Mouse (Mus musculus) kidney, postnatal 0 days (tissue): ENCODE data around the gene Dnah17. TPM values are rescaled to one million over a fixed set of nuclear protein-coding genes. Genes with fewer than 3 reads are reported as not detected.

Source experiments
- ATAC-seq: fragments of 200-750 bp; cut with Nextera tagmentation; replicated peaks from 2 replicates; pipeline ENCODE4 v1.8.0; 2017; ENCODE audit warnings: low read depth, moderate number of reproducible peaks, moderate TSS enrichment, moderate library complexity; ENCODE audit not compliant: low FRiP score
- DNase-seq: peaks from one replicate; pipeline ENCODE4 v3.0.0-alpha.2; 2016; ENCODE audit warnings: low spot score
- H3K27ac ChIP-seq: fragments of 300-500 bp; sonication (generic); 2 replicates; pipeline ENCODE4 v1.5.1; 2014; ENCODE audit warnings: mild to moderate bottlenecking
- H3K27me3 ChIP-seq: fragments of 300-500 bp; sonication (generic); 2 replicates; pipeline ENCODE4 v1.6.1; 2014; ENCODE audit warnings: low read length, mixed read lengths; ENCODE audit not compliant: insufficient read depth
- H3K36me3 ChIP-seq: fragments of 300-500 bp; sonication (generic); 2 replicates; pipeline ENCODE4 v1.6.1; 2014; ENCODE audit warnings: low read length, mixed read lengths; ENCODE audit not compliant: insufficient read depth
- H3K4me1 ChIP-seq: fragments of 300-500 bp; sonication (generic); replicated peaks from 2 replicates; pipeline ENCODE4 v1.6.1; 2014; ENCODE audit warnings: antibody characterized with exemption, low read length, mixed read lengths; ENCODE audit not compliant: insufficient read depth
- H3K4me2 ChIP-seq: fragments of 300-500 bp; sonication (generic); 2 replicates; pipeline ENCODE4 v1.6.1; 2014; ENCODE audit warnings: mild to moderate bottlenecking, low read length, moderate library complexity, mixed read lengths
- H3K4me3 ChIP-seq: fragments of 300-500 bp; sonication (generic); replicated peaks from 2 replicates; pipeline ENCODE4 v1.5.1; 2014; ENCODE audit warnings: low read depth, low read length
- H3K9ac ChIP-seq: fragments of 300-500 bp; sonication (generic); 2 replicates; pipeline ENCODE4 v1.6.1; 2014; ENCODE audit warnings: low read depth, low read length
- H3K9me3 ChIP-seq: fragments of 300-500 bp; sonication (generic); replicated peaks from 2 replicates; pipeline ENCODE4 v1.6.1; 2016; ENCODE audit warnings: low read length, inconsistent platforms, mixed read lengths
- CTCF ChIP-seq: IDR thresholded peaks from 2 replicates; pipeline ENCODE4 v1.5.1; 2016; ENCODE audit warnings: antibody characterized with exemption, low read depth, mild to moderate bottlenecking, moderate library complexity
- WGBS: fragments of 180-500 bp; shearing (Covaris S2); extraction: QIAGEN DNeasy Blood & Tissue Kit; methylation state at CpG from one replicate; pipeline ENCODE4 v1.1.7; 2014; 5-methylcytosine and 5-hydroxymethylcytosine counted together
- polyA plus RNA-seq: library from polyadenylated mRNA; unstranded; fragments of >200 nt; fragmentation: Nextera tagmentation; extraction: Ambion mirVana; gene quantifications from 2 replicates; pipeline ENCODE4 v1.2.1, GENCODE M21; 2015

Dnah17 gene
- polyA plus RNA-seq, 1 experiment from 2014 or later = 0.12 TPM

- no peak for TF ChIP-seq CTCF
- no peak overlapping the region for H3K4me3 ChIP-seq
- ATAC-seq (no peak), DNase-seq (no peak)
- no peak overlapping the region for H3K4me2 ChIP-seq
- H3K4me1 ChIP-seq = peaks cover 34% of the 10 kb centered on the region
- peaks cover 19% of the 10 kb centered on the region for H3K36me3 ChIP-seq
- H3K9ac ChIP-seq = no peak overlapping the region
- H3K27me3 ChIP-seq = no peaks in the 10 kb centered on the region
- no peaks in the 10 kb centered on the region for H3K9me3 ChIP-seq
- no peak overlapping the region for H3K27ac ChIP-seq
- 64% methylated on average over 5 of the region's 5 CpGs for WGBS
Observed at GRCm38 (mm10) chr11:118008144-118008805, 122.2 kb downstream of the Dnah17 start.

- Histone ChIP-seq H3K27me3 (no peaks in the 10 kb centered on the region), H3K4me1 (peaks cover 34% of the 10 kb centered on the region), H3K27ac (no peak overlapping the region), H3K4me2 (no peak overlapping the region), H3K36me3 (peaks cover 23% of the 10 kb centered on the region), H3K9me3 (no peaks in the 10 kb centered on the region), H3K4me3 (no peak overlapping the region), H3K9ac (no peak overlapping the region)
- DNase-seq (no peak), ATAC-seq (peak; percentile 23)
- no peak for TF ChIP-seq CTCF
- WGBS = 69% methylated on average over 8 of the region's 8 CpGs
Observed at GRCm38 (mm10) chr11:118007460-118008143, 122.8 kb downstream of the Dnah17 start.

GRCm38 (mm10) chr11:118004217-118004616 is 126.2 kb downstream of the Dnah17 start:
- 42% methylated on average over 5 of the region's 5 CpGs for WGBS
- Histone ChIP-seq H3K4me3 (no peak overlapping the region), H3K27ac (peak overlapping the region; percentile 84), H3K9me3 (no peaks in the 10 kb centered on the region), H3K27me3 (no peaks in the 10 kb centered on the region), H3K4me1 (peaks cover 20% of the 10 kb centered on the region), H3K4me2 (no peak overlapping the region), H3K36me3 (peaks cover 44% of the 10 kb centered on the region), H3K9ac (no peak overlapping the region)
- peak; percentile 86 for DNase-seq
- TF ChIP-seq CTCF = no peak
- ATAC-seq = peak; percentile 56; the same call in 1 of the 2 replicates

GRCm38 (mm10) chr11:118003718-118004117 is 126.7 kb downstream of the Dnah17 start:
- Histone ChIP-seq H3K9me3 (no peaks in the 10 kb centered on the region), H3K27me3 (no peaks in the 10 kb centered on the region), H3K27ac (peak overlapping the region; percentile 84), H3K4me3 (no peak overlapping the region), H3K4me1 (peaks cover 17% of the 10 kb centered on the region; the same call in 1 of the 2 replicates), H3K36me3 (peaks cover 44% of the 10 kb centered on the region), H3K9ac (no peak overlapping the region), H3K4me2 (no peak overlapping the region; the same call in 1 of the 2 replicates)
- DNase-seq (peak; percentile 85), ATAC-seq (peak; percentile 23; the same call in 1 of the 2 replicates)
- no peak for TF ChIP-seq CTCF
- 45% methylated on average over 5 of the region's 5 CpGs for WGBS

GRCm38 (mm10) chr11:118003176-118003575 is 127.3 kb downstream of the Dnah17 start:
- WGBS = 76% methylated on average over 14 of the region's 14 CpGs
- no peak for TF ChIP-seq CTCF
- Histone ChIP-seq H3K27me3 (no peaks in the 10 kb centered on the region), H3K9me3 (no peaks in the 10 kb centered on the region), H3K4me1 (peaks cover 20% of the 10 kb centered on the region; the same call in 1 of the 2 replicates), H3K9ac (no peak overlapping the region), H3K27ac (peak overlapping the region; percentile 84; the same call in 1 of the 2 replicates), H3K4me3 (no peak overlapping the region), H3K4me2 (no peak overlapping the region), H3K36me3 (peaks cover 44% of the 10 kb centered on the region)
- DNase-seq (no peak), ATAC-seq (no peak)

GRCm38 (mm10) chr11:118000565-118001215 is 129.7 kb downstream of the Dnah17 start:
- no peak overlapping the region for H3K4me3 ChIP-seq
- no peak overlapping the region for H3K9ac ChIP-seq
- no peak for TF ChIP-seq CTCF
- no peaks in the 10 kb centered on the region for H3K9me3 ChIP-seq
- no peak overlapping the region for H3K4me2 ChIP-seq
- peaks cover 37% of the 10 kb centered on the region for H3K36me3 ChIP-seq
- no peaks in the 10 kb centered on the region for H3K27me3 ChIP-seq
- H3K27ac ChIP-seq = no peak overlapping the region
- DNase-seq = no peak
- 94% methylated on average over 7 of the region's 7 CpGs for WGBS
- H3K4me1 ChIP-seq = peaks cover 15% of the 10 kb centered on the region; the same call in 1 of the 2 replicates
- no peak for ATAC-seq
